Mouse (Mus musculus): ENCODE data around the gene Med22. TPM values are rescaled to one million over a fixed set of nuclear protein-coding genes. Genes with fewer than 3 reads are reported as not detected.

Gene Med22
- polyA plus RNA-seq, 1 experiment from 2014 or later: 99.5 TPM

DNA sequence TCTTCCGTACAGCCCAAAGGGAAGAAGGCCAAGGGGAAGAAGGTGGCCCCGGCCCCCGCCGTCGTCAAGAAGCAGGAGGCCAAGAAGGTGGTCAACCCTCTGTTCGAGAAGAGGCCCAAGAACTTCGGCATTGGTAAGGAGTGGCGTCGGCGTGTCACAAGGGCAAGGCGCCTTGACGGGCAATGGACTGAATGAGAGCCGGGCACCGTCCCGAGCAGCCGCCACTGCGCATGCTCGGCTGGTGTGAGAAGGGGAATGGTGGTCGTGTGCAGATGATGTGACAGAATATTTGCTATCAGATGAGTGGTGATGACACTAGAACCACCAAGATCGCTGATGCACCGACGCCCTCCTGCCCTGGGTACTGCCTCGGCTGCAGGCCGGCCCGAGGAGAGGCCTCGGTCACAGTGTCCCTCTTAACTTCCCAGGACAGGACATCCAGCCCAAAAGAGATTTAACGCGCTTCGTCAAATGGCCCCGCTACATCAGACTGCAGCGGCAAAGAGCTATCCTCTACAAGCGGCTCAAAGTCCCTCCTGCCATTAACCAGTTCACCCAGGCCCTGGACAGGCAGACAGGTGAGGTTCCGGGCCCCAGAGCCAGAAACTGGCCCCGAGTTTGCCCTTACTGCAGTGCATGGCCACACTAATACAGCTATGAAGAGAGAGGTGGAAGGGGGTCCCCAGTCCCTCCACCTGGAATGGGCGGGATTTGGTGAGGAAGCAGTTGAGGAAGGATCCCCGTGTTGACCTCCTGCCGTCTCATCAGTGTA, 703 bp upstream of the Med22 start:
- peak overlapping the region; percentile 76 for H3K4me3 ChIP-seq (ENCODE audit: low read depth, low read length)
- H3K27ac ChIP-seq (ENCODE audit: low read depth, low read length): peak overlapping the region; percentile 62
- ATAC-seq (ENCODE audit: low FRiP score) (peak; percentile 61), DNase-seq (ENCODE audit: low spot score, missing footprints) (peak; percentile 96)
- peak overlapping the region; percentile 89 for H3K9ac ChIP-seq (ENCODE audit: low read length)
- peaks cover 26% of the 10 kb centered on the region for H3K36me3 ChIP-seq (ENCODE audit: control insufficient read depth, insufficient read depth, low read length)
- no peaks in the 10 kb centered on the region for H3K27me3 ChIP-seq (ENCODE audit: control insufficient read depth, insufficient read depth, low read length)
- 3% methylated on average over 37 of the region's 37 CpGs for WGBS
- peak overlapping the region; percentile 99 for H3K4me2 ChIP-seq
- H3K9me3 ChIP-seq (ENCODE audit: control insufficient read depth, low read length): no peaks in the 10 kb centered on the region
- H3K4me1 ChIP-seq (ENCODE audit: control insufficient read depth, insufficient read depth, low read length): peaks cover 28% of the 10 kb centered on the region

DNA sequence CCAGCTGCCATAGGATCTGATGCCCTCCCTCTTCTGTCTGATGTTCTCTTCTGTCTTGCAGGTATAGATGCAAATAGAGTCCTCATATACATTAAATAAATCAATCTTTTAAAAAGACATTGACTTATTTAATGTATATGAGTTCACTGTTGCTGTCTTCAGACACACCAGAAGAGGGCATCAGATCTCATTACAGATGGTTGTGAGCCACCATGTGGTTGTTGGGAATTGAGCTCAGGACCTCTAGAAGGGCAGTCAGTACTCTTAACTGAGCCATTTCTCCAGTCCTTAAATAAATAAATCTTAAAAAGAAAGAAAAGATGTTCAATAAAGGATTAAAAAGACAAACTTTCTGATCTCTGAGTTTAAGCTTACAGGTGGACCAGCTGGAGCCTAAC, 1.1 kb downstream of the Med22 start:
- ATAC-seq (ENCODE audit: low FRiP score) (no peak), DNase-seq (ENCODE audit: low spot score, missing footprints) (no peak)
- H3K4me1 ChIP-seq (ENCODE audit: control insufficient read depth, insufficient read depth, low read length): peaks cover 19% of the 10 kb centered on the region
- H3K36me3 ChIP-seq (ENCODE audit: control insufficient read depth, insufficient read depth, low read length): peaks cover 31% of the 10 kb centered on the region
- no peaks in the 10 kb centered on the region for H3K9me3 ChIP-seq (ENCODE audit: control insufficient read depth, low read length)
- peak overlapping the region; percentile 49 for H3K4me2 ChIP-seq
- no peaks in the 10 kb centered on the region for H3K27me3 ChIP-seq (ENCODE audit: control insufficient read depth, insufficient read depth, low read length)
- H3K4me3 ChIP-seq (ENCODE audit: low read depth, low read length): peak overlapping the region; percentile 76
- H3K27ac ChIP-seq (ENCODE audit: low read depth, low read length): no peak overlapping the region
- peak overlapping the region; percentile 80; the same call in 1 of the 2 replicates for H3K9ac ChIP-seq (ENCODE audit: low read length)

DNA sequence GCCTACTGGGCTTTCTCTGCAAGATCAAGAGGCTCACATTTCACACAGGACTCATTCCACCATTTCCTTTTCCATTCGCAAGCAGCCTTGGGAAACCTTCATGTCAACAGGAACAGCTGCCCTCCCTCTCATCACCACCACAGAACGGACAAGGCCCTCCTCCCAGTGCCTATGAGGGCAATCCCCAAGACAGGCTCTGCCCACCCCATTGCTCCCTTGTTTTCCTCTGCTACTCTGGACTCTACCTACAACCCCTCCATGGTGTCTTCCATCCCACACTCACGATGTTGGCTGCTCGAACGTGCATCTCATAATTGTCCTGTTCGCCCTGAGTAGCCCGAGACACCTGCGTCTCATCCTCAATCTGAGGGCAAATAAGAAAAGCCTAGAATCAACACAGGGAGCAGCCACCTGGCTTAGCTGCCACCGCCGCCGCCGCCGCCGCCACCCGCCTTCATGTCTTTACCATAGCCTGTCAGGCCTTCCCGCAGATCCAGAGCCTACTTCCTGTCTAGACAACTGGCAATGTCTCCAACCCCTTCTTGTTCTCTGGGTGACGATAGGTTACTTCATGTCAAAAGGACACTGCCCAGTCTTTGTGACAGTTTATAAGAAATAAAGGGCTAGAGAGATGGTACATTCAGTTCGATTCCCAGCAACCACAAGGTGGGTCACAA, 1.6 kb downstream of the Med22 start:
- peak; percentile 41 for DNase-seq (ENCODE audit: low spot score, missing footprints)

DNA sequence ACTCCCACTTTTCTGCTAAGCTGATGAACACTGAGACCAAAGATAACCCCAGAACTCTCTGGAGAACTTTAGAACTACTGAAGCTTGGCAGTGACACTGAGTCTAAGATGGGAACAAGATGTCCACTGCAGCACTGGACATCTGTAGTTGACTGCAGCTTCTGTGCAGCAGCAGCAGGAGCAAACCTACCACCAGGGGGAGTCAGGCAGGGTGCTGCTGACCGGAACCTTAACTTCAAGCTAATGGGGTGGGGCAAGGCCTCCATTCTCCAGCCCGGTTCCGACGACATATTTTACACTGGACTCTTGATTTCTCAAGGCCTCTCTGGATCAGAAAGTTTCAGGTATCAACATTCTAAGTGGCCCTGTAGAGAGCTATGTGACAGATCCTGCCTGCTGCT, 3.4 kb downstream of the Med22 start:
- Histone ChIP-seq H3K4me1 (ENCODE audit: control insufficient read depth, insufficient read depth, low read length) (peaks cover 26% of the 10 kb centered on the region), H3K4me2 (no peak overlapping the region), H3K27ac (ENCODE audit: low read depth, low read length) (no peak overlapping the region), H3K4me3 (ENCODE audit: low read depth, low read length) (no peak overlapping the region), H3K36me3 (ENCODE audit: control insufficient read depth, insufficient read depth, low read length) (peaks cover 14% of the 10 kb centered on the region), H3K9me3 (ENCODE audit: control insufficient read depth, low read length) (no peaks in the 10 kb centered on the region), H3K9ac (ENCODE audit: low read length) (no peak overlapping the region), H3K27me3 (ENCODE audit: control insufficient read depth, insufficient read depth, low read length) (no peaks in the 10 kb centered on the region)
- DNase-seq (ENCODE audit: low spot score, missing footprints) (peak; percentile 91), ATAC-seq (ENCODE audit: low FRiP score) (no peak)
- WGBS: 74% methylated on average over 4 of the region's 4 CpGs

More for the DNA sequence above, 1.6 kb downstream of the Med22 start:
- Histone ChIP-seq H3K4me1 (ENCODE audit: control insufficient read depth, insufficient read depth, low read length) (peaks cover 20% of the 10 kb centered on the region), H3K9me3 (ENCODE audit: control insufficient read depth, low read length) (no peaks in the 10 kb centered on the region), H3K4me2 (peak overlapping the region; percentile 49), H3K4me3 (ENCODE audit: low read depth, low read length) (peak overlapping the region; percentile 76; the same call in 1 of the 2 replicates), H3K27ac (ENCODE audit: low read depth, low read length) (no peak overlapping the region), H3K9ac (ENCODE audit: low read length) (peak overlapping the region; percentile 44), H3K27me3 (ENCODE audit: control insufficient read depth, insufficient read depth, low read length) (no peaks in the 10 kb centered on the region), H3K36me3 (ENCODE audit: control insufficient read depth, insufficient read depth, low read length) (peaks cover 29% of the 10 kb centered on the region)
- no peak for ATAC-seq (ENCODE audit: low FRiP score)
- WGBS: 90% methylated on average over 18 of the region's 18 CpGs

DNA sequence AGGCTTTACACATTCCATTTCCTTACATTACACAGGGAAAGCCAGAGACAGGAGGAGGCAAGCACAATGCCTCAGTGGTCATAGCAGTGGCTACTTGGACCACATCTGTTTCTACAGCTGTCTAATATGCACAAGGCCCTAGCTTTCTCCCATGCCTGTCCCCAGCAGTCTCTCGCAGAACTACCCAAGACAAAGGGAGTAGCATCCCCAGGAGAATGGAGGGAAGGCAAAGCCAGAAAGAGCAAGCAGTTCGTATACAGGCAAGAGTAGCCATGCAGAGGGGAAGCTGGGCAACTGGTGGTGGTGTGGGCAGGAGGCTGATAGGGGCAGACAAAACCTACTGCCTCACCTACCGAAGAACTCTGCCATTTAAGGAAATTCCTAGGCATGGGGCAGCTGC, 4.0 kb downstream of the Med22 start:
- ATAC-seq (ENCODE audit: low FRiP score) (no peak), DNase-seq (ENCODE audit: low spot score, missing footprints) (peak; percentile 78)
- no peak overlapping the region for H3K4me3 ChIP-seq (ENCODE audit: low read depth, low read length)
- H3K27ac ChIP-seq (ENCODE audit: low read depth, low read length): no peak overlapping the region
- H3K27me3 ChIP-seq (ENCODE audit: control insufficient read depth, insufficient read depth, low read length): no peaks in the 10 kb centered on the region
- no peak overlapping the region for H3K9ac ChIP-seq (ENCODE audit: low read length)
- WGBS: 88% methylated on average over 3 of the region's 3 CpGs
- no peak overlapping the region for H3K4me2 ChIP-seq
- H3K36me3 ChIP-seq (ENCODE audit: control insufficient read depth, insufficient read depth, low read length): peaks cover 11% of the 10 kb centered on the region; the same call in 1 of the 2 replicates
- peaks cover 26% of the 10 kb centered on the region for H3K4me1 ChIP-seq (ENCODE audit: control insufficient read depth, insufficient read depth, low read length)
- H3K9me3 ChIP-seq (ENCODE audit: control insufficient read depth, low read length): no peaks in the 10 kb centered on the region

DNA sequence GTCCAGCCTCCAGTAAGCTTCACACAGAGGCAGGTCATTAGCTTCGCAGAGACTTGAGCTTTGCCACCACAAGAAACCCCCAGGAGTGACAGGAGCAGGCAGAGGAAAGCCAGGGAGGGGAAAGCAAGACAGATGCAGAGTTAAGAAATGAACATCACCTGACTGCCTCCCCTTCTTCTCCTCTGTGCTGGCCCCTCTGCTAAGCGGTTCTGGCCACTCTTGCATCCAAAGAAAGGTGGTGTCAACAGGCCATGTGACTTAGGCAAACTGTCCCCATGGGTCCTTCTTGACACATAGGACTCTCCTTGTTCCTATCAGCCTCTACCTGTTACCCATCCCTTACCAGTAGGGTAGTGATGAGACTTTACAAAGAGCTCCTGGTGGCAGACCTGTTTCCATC, 4.5 kb downstream of the Med22 start:
- WGBS: 94% methylated on average over 2 of the region's 2 CpGs
- H3K27me3 ChIP-seq (ENCODE audit: control insufficient read depth, insufficient read depth, low read length): no peaks in the 10 kb centered on the region
- peaks cover 26% of the 10 kb centered on the region for H3K4me1 ChIP-seq (ENCODE audit: control insufficient read depth, insufficient read depth, low read length)
- H3K27ac ChIP-seq (ENCODE audit: low read depth, low read length): no peak overlapping the region
- ATAC-seq (ENCODE audit: low FRiP score) (no peak), DNase-seq (ENCODE audit: low spot score, missing footprints) (peak; percentile 64)
- no peak overlapping the region for H3K4me2 ChIP-seq
- no peaks in the 10 kb centered on the region for H3K9me3 ChIP-seq (ENCODE audit: control insufficient read depth, low read length)
- H3K4me3 ChIP-seq (ENCODE audit: low read depth, low read length): no peak overlapping the region
- H3K36me3 ChIP-seq (ENCODE audit: control insufficient read depth, insufficient read depth, low read length): peaks cover 11% of the 10 kb centered on the region; the same call in 1 of the 2 replicates
- H3K9ac ChIP-seq (ENCODE audit: low read length): no peak overlapping the region

DNA sequence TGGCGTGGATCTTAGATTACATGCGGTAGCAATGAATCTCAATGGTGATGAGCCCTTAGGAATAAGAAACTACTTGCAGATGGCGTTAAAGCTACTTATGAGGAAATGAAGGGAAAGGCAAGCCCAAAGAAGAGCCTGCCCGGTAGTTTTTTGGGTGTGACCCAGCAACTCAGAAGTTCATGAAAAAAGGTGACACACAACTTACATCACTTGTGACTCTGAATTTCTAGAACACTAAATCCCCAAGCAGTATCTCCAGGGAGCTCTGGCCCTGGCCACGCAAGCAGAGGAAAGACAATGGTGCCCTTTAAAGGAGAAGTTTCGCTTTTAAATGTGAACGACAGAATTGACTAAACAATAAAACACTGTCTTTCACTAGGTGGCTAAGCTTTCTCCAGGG, 7.2 kb downstream of the Med22 start:
- DNase-seq (ENCODE audit: low spot score, missing footprints) (no peak), ATAC-seq (ENCODE audit: low FRiP score) (no peak)

DNA sequence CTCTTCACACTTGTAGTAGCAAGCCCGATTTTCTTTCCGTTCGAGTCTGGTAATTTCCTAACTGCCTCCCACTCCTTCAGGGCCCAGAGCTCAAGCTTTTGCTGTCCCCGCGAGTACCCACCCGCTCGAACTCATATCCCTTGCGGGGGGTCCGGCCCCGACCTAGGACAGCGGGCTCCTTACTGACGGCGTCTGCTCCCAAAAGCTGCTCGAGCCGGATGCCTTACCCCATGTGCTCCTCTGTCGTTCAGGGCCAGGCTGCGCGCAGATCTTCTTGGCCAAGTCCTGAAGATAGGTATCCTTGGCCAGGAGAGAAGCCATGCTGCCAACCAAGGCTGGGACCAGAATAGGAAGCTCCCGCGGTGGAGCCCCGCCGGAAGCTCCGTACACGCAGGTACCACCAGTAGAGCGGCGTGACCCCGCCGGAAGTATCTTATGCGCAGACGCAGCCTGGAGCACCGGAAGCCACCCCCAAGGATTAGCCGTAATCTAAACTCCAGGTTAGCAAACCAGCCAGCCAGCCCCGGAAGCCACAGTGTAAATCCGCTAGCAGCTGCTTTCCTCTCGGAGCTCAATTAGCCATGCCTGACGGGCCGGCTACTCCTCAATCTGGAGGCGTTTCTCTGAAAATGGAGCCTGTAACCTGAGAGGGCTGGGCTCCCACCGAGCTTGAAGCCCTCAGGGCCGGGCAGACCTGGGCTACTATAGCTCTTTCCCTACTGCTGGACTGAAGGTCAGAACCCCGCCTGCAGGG, 7.8 kb downstream of the Med22 start, which contains the start of gene Surf6:
Gene Surf6, minus strand, starts transcription at position 413 of the 754 bp plus-strand sequence.
- ATAC-seq (ENCODE audit: low FRiP score) (peak; percentile 96), DNase-seq (ENCODE audit: low spot score, missing footprints) (peak; percentile 98)
- Histone ChIP-seq H3K4me2 (peak within 1 kb of the TSS; percentile 81), H3K9ac (ENCODE audit: low read length) (peak within 1 kb of the TSS; percentile 77), H3K9me3 (ENCODE audit: control insufficient read depth, low read length) (no peaks in the 10 kb centered on the region), H3K27me3 (ENCODE audit: control insufficient read depth, insufficient read depth, low read length) (no peaks in the 10 kb centered on the region), H3K4me1 (ENCODE audit: control insufficient read depth, insufficient read depth, low read length) (peaks cover 18% of the 10 kb centered on the region), H3K36me3 (ENCODE audit: control insufficient read depth, insufficient read depth, low read length) (peaks cover 21% of the 10 kb centered on the region), H3K27ac (ENCODE audit: low read depth, low read length) (peak within 1 kb of the TSS; percentile 79), H3K4me3 (ENCODE audit: low read depth, low read length) (peak within 1 kb of the TSS; percentile 74)
- under 1% methylated on average over 41 of the region's 41 CpGs for WGBS

More for the DNA sequence above, 7.2 kb downstream of the Med22 start:
- Histone ChIP-seq H3K9me3 (ENCODE audit: control insufficient read depth, low read length) (no peaks in the 10 kb centered on the region), H3K27me3 (ENCODE audit: control insufficient read depth, insufficient read depth, low read length) (no peaks in the 10 kb centered on the region), H3K4me2 (peak overlapping the region; percentile 81), H3K36me3 (ENCODE audit: control insufficient read depth, insufficient read depth, low read length) (peaks cover 21% of the 10 kb centered on the region), H3K4me1 (ENCODE audit: control insufficient read depth, insufficient read depth, low read length) (peaks cover 18% of the 10 kb centered on the region), H3K27ac (ENCODE audit: low read depth, low read length) (peak overlapping the region; percentile 79), H3K4me3 (ENCODE audit: low read depth, low read length) (peak overlapping the region; percentile 74), H3K9ac (ENCODE audit: low read length) (peak overlapping the region; percentile 77)
- WGBS: 16% methylated on average over 7 of the region's 7 CpGs

Data from midbrain, embryonic 11.5 days (tissue).